Mouse (Mus musculus) liver, adult 2 months (tissue): ENCODE data around the gene Ambra1.
"Not testable (repeated sequence)": the region's sequence is repeated elsewhere in the genome, so short reads cannot be mapped to it uniquely, and the experiment has no call there.

ENCODE experiments used
- CTCF ChIP-seq: fragments of 200-500 bp; IDR thresholded peaks from 2 replicates; pipeline ENCODE4 v1.5.1; 2011; ENCODE audit warnings: low read depth, low read length, control low read depth
- POLR2A ChIP-seq: fragments of 200-500 bp; IDR thresholded peaks from 2 replicates; pipeline ENCODE4 v1.6.1; 2011; ENCODE audit warnings: low read length, control low read depth; ENCODE audit not compliant: insufficient read depth; ENCODE audit errors: extremely low read depth

DNA sequence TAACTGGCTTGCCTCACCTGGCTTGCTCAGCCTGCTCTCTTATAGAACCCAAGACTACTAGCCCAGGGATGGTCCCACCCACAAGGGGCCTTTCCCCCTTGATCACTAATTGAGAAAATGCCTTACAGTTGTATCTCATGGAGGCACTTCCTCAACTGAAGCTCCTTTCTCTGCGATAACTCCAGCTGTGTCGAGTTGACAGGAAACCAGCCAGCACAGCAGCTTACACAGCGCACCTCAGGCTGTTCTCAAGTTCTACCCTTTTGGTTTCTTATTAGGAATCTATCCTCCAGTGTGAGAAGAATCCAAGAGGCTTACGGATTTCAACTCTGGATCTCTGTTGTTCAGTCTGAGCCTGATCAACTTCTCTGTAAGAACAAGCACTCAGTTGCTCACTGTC lies 4.5 kb upstream of the Ambra1 start:
- TF ChIP-seq CTCF, POLR2A: not testable (repeated sequence)
